Mouse (Mus musculus) limb, embryonic 12.5 days (tissue): ENCODE data around the gene Aip. TPM values are rescaled to one million over a fixed set of nuclear protein-coding genes. Genes with fewer than 3 reads are reported as not detected.

Experiments used
- ATAC-seq: fragments of 200-750 bp; cut with Nextera tagmentation; 2 replicates; pipeline ENCODE4 v1.8.0; 2017; ENCODE audit warnings: low read depth, moderate TSS enrichment; ENCODE audit not compliant: insufficient number of reproducible peaks, insufficient read depth, low FRiP score, low TSS enrichment
- H3K27ac ChIP-seq: fragments of 300-500 bp; sonication (generic); 2 replicates; pipeline ENCODE4 v1.5.1; 2016; ENCODE audit warnings: mild to moderate bottlenecking, moderate library complexity
- H3K27me3 ChIP-seq: fragments of 300-500 bp; sonication (generic); 2 replicates; pipeline ENCODE4 v1.6.1; 2016; ENCODE audit warnings: mild to moderate bottlenecking, moderate library complexity
- H3K36me3 ChIP-seq: fragments of 300-500 bp; sonication (generic); 2 replicates; pipeline ENCODE4 v1.6.1; 2016; ENCODE audit warnings: mild to moderate bottlenecking, moderate library complexity
- H3K4me1 ChIP-seq: fragments of 300-500 bp; sonication (generic); replicated peaks from 2 replicates; pipeline ENCODE4 v1.6.1; 2016
- H3K4me2 ChIP-seq: fragments of 300-500 bp; sonication (generic); 2 replicates; pipeline ENCODE4 v1.6.1; 2016; ENCODE audit warnings: mild to moderate bottlenecking, moderate library complexity
- H3K4me3 ChIP-seq: fragments of 300-500 bp; sonication (generic); replicated peaks from 2 replicates; pipeline ENCODE4 v1.5.1; 2016; ENCODE audit warnings: mild to moderate bottlenecking
- H3K9ac ChIP-seq: fragments of 300-500 bp; sonication (generic); replicated peaks from 2 replicates; pipeline ENCODE4 v1.6.1; 2016; ENCODE audit warnings: mild to moderate bottlenecking, moderate library complexity
- H3K9me3 ChIP-seq: fragments of 300-500 bp; sonication (generic); 2 replicates; pipeline ENCODE4 v1.6.1; 2016; ENCODE audit warnings: mild to moderate bottlenecking, moderate library complexity
- WGBS: fragments of 180-500 bp; shearing (Covaris S2); methylation state at CpG from one replicate; pipeline ENCODE4 v1.1.7; 2016; 5-methylcytosine and 5-hydroxymethylcytosine counted together
- polyA plus RNA-seq: library from polyadenylated mRNA; unstranded; fragments of >200 nt; fragmentation: Nextera tagmentation; extraction: Ambion mirVana; gene quantifications from 2 replicates; pipeline ENCODE4 v1.2.1, GENCODE M21; 2016

Aip gene
- polyA plus RNA-seq, 1 experiment from 2014 or later: 87.5 TPM

DNA sequence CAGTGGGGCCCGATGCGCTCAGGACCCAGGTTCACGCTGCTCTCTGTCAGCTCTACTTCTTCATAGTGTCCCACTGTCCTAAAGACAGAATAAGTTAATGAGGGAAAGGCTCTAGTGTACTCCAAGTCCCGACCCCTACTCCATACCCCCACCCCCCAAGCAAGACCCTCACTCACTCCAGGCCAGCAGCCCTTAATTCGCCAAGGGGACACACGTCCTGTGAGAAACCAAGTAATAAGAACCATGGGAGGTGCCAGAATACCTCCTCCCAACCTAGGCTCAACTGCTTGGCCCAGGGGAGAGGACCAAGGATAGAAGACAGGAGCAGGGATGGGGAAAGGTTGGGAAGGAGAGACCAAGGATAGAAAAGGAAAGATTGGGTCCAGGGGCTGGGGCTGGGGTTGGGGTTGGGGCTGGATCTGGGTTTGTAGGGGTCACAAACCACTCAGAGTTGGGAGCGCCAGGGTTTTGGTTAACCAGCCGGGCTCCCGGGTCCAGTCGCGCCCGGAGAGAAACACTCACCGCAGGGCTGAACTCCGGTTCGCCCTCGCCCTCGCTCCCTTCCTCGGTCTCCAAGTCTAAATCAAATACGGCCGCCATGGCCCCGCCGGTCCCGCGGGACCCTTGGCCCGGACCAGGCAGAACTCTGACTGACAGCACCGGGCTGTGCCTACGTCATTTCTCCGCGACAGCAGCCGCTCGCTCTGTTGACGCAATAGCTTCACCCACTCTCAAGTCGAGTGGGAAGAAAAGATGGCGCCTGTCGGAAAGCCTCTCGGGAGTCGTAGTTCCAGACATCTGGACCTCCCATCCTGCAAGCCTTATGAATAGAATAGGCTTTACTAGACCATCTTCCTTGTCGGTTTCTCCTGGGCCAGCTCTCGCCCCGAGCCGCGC, 37.2 kb upstream of the Aip start, which contains the start of gene Rps6kb2:
TSS of gene Rps6kb2 (minus strand) at position 709 of the 897 bp plus-strand sequence.
- Histone ChIP-seq H3K4me3 (peak within 1 kb of the TSS; percentile 69), H3K9ac (peak within 1 kb of the TSS; percentile 81), H3K4me2 (peak within 1 kb of the TSS; percentile 93), H3K27me3 (no peaks in the 10 kb centered on the region), H3K9me3 (no peaks in the 10 kb centered on the region), H3K27ac (peak within 1 kb of the TSS; percentile 74), H3K36me3 (peaks cover 38% of the 10 kb centered on the region), H3K4me1 (peaks cover 7% of the 10 kb centered on the region)
- ATAC-seq: peak; percentile 75
- WGBS: 6% methylated on average over 42 of the region's 42 CpGs

DNA sequence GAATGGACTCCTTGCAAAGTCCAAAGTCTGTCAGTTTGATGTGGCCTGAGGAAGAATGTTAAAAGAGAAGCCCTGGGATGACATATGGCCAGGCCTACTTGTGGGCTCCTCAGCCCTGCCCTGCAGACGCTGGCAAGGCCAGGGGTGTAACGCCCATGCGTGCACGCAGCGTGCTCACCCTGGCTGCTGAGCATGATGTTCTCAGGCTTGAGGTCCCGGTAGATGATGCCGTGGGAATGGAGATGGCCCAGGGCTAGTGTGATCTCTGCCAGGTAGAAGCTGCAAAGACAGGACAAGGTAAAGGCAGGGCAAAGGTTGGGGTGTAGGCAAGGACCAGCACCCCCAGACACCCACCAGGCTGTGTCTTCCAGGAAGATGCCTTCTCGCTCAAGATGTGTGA, 33.4 kb upstream of the Aip start:
- Histone ChIP-seq H3K9me3 (no peaks in the 10 kb centered on the region), H3K4me3 (no peak overlapping the region), H3K9ac (no peak overlapping the region), H3K4me1 (peaks cover 7% of the 10 kb centered on the region), H3K36me3 (peaks cover 67% of the 10 kb centered on the region), H3K4me2 (no peak overlapping the region), H3K27me3 (no peaks in the 10 kb centered on the region), H3K27ac (no peak overlapping the region)
- WGBS: 94% methylated on average over 8 of the region's 8 CpGs
- ATAC-seq: no peak

DNA sequence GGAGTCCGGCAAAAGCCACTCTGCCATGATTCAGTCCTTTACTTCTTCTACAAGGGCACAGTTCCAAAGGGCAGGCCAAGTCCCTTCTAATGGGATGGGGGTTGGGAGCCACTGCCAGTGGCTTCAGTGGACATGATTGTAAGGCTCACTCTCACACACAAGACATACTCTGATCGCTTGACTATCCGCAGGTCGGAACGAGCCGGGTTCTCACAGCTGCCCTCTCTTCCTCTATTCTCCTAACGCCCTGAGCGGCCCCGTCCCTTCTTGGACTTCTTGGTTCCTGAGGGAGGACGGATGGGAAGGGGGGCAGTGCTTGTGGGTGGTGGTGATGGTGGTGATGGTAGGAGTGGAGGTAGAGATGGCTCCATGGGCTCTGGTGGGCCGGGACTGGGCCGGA, 31.1 kb upstream of the Aip start:
- no peaks in the 10 kb centered on the region for H3K27me3 ChIP-seq
- H3K4me2 ChIP-seq: no peak overlapping the region
- ATAC-seq: no peak
- H3K36me3 ChIP-seq: peaks cover 85% of the 10 kb centered on the region
- WGBS: 91% methylated on average over 12 of the region's 12 CpGs
- no peaks in the 10 kb centered on the region for H3K9me3 ChIP-seq
- H3K4me1 ChIP-seq: no peaks in the 10 kb centered on the region
- H3K9ac ChIP-seq: no peak overlapping the region
- no peak overlapping the region for H3K4me3 ChIP-seq
- no peak overlapping the region for H3K27ac ChIP-seq

DNA sequence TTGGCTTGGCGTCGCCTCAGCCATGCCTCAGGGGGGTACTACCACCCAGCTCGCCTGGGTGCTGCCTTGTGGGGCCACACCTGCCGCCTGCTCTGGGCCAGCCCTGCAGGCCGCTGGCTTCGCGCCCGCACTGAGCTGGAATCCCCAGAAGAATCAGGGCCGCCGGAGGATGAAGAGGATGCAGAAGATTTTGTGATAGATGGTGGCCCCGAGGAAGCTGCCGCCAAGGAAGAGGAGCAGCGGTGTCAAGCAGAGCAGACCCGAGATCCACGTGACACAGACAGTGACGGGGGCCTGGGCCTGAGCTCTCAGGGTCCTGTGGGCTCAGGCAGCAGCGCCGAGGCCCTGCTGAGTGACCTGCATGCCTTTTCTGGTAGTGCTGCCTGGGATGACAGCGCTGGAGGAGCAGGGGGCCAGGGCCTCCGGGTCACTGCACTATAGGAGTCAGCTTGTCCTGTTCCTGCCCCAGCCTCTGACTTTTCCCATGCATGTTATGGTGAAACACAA, 30.5 kb upstream of the Aip start:
- Histone ChIP-seq H3K4me2 (no peak overlapping the region), H3K27me3 (no peaks in the 10 kb centered on the region), H3K27ac (no peak overlapping the region), H3K4me3 (no peak overlapping the region), H3K36me3 (peaks cover 85% of the 10 kb centered on the region), H3K4me1 (no peaks in the 10 kb centered on the region), H3K9me3 (no peaks in the 10 kb centered on the region), H3K9ac (0 out of 2 replicates have a peak overlapping the region, but pooled peaks have one; percentile 27)
- ATAC-seq: no peak
- 78% methylated on average over 20 of the region's 20 CpGs for WGBS

DNA sequence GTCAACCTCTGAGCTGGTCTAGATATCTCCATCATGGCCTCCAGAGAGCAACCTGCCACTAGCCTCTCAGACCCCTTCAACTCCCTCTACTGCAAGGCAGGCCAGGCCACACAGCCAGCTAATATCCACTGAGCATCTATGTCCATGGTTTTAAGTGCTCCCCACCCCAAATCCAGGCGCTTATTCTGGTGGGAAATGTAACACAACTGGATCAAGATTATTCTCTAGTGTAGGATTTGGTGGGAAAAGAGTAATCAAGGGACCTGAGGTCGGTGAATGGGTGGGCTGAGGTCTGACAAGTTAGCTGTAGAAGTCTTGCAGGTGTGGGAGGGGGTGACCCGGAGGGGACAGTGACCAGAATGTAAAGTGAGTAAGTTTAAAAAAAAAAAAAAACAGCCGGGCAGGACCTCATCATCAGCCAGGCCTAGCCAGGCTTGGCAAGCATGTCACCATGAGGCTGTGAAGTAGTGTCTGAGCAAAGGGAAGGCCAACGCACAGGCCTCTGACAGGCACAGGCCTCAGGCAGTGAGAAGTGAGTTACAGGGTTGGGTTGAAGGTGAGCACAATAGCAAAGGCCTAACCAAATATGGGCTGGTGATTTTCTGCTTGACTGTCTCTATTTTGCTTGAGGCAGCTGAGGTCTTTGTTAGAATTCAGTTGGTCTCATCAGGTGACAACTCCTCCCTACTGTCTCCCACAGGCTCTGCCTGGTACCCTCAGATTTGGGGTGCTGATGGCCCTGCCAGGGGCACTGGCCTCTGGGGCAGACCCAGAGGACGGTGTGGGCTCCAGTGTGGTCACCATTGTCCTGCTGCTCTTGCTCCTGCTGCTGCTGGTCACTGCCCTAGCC, 29.8 kb upstream of the Aip start:
- H3K27ac ChIP-seq: no peak overlapping the region
- H3K9ac ChIP-seq: peak overlapping the region; percentile 42; the same call in 1 of the 2 replicates
- 85% methylated on average over 6 of the region's 6 CpGs for WGBS

DNA sequence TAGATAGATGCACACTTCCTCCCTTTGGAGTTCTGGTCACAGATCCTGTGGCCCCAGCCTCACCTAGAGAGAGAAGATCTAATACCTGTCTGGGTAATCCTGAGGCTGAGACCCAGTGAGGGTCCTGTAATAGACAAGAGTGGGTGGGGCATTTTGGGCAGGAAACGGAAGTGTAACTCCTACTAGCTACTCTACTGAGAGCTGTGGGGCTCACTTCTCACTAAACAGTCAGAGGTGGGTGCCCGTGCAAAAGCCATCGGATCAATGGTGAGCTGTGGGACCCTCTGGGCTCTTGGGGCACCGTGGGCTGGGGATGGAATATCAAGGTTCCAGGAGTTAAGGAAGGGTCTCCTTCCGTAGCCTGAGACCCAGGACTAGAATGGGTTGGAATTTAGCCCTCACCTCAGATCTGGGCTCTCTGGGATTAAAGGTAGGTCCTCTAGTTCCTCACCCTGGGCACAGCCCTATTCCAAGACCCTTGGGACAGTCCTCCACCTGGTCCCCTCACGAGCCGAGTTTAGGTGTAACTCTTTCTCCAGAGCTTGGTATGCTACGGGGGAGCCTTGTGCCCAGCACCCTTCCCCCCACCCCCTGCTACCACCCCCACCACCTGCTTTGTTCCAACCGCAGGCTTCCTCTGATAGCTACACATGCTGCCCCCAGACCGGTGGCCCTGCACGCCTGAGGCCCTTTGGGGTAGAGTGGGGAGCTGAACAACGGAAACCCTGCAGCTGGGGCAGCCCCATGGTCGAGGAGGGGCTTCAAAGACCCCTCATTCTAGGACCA, 29.0 kb upstream of the Aip start:
- peaks cover 3% of the 10 kb centered on the region for H3K4me1 ChIP-seq
- H3K36me3 ChIP-seq: peaks cover 86% of the 10 kb centered on the region
- no peaks in the 10 kb centered on the region for H3K9me3 ChIP-seq
- no peak overlapping the region for H3K4me3 ChIP-seq
- H3K9ac ChIP-seq: peak overlapping the region; percentile 42; the same call in 1 of the 2 replicates
- ATAC-seq: 0 out of 2 replicates have a peak, but pooled peaks have one; percentile 14
- no peaks in the 10 kb centered on the region for H3K27me3 ChIP-seq
- H3K4me2 ChIP-seq: no peak overlapping the region
- H3K27ac ChIP-seq: no peak overlapping the region
- WGBS: 81% methylated on average over 13 of the region's 13 CpGs

More for the DNA sequence above, 29.8 kb upstream of the Aip start:
- no peak for ATAC-seq
- peaks cover 86% of the 10 kb centered on the region for H3K36me3 ChIP-seq
- H3K4me2 ChIP-seq: no peak overlapping the region
- no peak overlapping the region for H3K4me3 ChIP-seq
- no peaks in the 10 kb centered on the region for H3K9me3 ChIP-seq
- H3K4me1 ChIP-seq: no peaks in the 10 kb centered on the region
- H3K27me3 ChIP-seq: no peaks in the 10 kb centered on the region

DNA sequence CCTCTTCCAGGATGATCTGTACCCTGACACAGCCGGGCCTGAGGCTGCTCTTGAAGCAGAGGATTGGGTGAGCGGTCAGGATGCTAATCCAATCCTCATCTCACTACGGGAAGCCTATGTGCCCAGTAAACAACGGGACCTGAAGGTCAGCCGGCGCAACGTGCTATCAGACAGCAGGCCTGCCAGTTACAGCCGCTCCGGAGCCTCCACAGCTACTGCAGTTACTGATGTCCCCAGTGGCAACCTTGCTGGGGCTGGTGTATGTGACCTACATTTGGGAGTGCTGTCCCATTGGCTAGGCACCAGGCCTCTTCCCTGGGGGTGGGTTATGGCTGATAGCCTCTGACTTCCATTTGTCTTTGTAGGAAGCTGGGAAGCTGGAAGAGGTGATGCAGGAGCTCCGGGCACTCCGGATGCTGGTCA, 27.6 kb upstream of the Aip start, which contains the start of gene Ptprcap:
TSS of gene Ptprcap (plus strand) at position 373 of the 423 bp plus-strand sequence.
- H3K27ac ChIP-seq: no peak within 1 kb of the TSS

DNA sequence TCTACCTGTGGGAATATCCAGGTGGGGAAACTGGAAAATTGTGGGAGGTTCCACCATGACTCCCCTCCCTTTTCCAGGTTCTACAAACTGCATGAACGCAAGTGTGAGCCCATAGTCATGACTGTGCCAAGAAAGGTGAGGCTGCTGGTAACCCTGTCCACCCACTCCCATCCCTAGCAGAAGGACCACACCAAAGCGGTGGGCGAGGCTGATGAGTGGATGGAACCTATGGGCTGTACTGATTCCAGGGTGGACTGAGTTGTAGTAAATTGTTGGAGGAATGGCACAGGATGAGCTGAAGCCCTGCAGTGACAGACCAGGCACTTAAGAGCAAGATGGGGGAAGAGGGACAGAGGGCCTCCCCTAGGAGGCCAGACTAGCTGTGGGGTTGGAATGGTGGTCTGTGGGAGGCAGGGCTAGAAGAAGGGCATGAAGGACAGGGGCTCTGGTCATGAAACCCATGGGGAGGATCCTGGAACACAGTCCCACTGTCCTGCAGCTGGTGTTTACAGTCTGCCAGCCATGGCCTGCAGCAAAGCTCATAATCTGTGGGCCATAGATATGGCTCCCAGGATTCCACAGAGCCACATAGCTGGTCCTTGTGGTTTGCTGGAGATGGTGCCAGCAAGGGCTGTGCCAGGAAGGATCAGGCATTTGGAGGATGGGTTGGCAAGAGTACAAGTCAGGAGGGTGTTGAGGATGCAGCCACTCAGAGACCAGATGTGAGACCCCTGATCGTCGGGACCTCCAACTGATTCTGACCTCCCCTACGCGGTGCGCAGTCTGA, 27.0 kb upstream of the Aip start:
- 85% methylated on average over 8 of the region's 8 CpGs for WGBS
- Histone ChIP-seq H3K4me3 (no peak overlapping the region), H3K9ac (0 out of 2 replicates have a peak overlapping the region, but pooled peaks have one; percentile 18), H3K4me1 (peaks cover 18% of the 10 kb centered on the region), H3K36me3 (peaks cover 66% of the 10 kb centered on the region), H3K27me3 (no peaks in the 10 kb centered on the region), H3K9me3 (no peaks in the 10 kb centered on the region), H3K4me2 (no peak overlapping the region), H3K27ac (no peak overlapping the region)
- no peak for ATAC-seq

More for the DNA sequence above, 27.6 kb upstream of the Aip start, which contains the start of gene Ptprcap:
- H3K27me3 ChIP-seq: no peaks in the 10 kb centered on the region
- ATAC-seq: no peak
- H3K36me3 ChIP-seq: peaks cover 72% of the 10 kb centered on the region
- H3K4me2 ChIP-seq: no peak within 1 kb of the TSS
- peaks cover 12% of the 10 kb centered on the region for H3K4me1 ChIP-seq
- H3K4me3 ChIP-seq: no peak within 1 kb of the TSS
- no peaks in the 10 kb centered on the region for H3K9me3 ChIP-seq
- 0 out of 2 replicates have a peak within 1 kb of the TSS, but pooled peaks have one; percentile 18 for H3K9ac ChIP-seq
- 68% methylated on average over 11 of the region's 11 CpGs for WGBS

DNA sequence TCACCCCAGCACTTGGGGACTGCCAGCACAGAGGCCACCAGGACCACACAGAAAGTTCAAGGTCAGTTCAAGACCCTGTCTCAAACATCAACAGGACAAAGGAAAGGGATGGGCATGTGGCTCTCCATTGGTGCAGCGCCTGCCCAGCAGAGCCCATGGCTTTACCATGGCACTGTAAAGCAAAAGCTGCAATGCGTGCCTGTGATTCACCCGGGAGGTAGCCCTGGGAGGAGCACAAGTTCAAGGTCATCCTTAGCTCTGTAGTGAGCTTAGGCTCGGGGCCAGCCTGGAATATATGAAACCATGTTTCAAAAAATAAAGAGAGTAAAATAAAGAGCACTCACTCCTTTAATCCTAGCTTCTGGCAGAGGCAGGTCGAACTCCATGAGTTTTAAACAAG, 26.2 kb upstream of the Aip start:
- no peaks in the 10 kb centered on the region for H3K27me3 ChIP-seq
- H3K27ac ChIP-seq: no peak overlapping the region
- H3K4me1 ChIP-seq: peaks cover 18% of the 10 kb centered on the region
- peaks cover 58% of the 10 kb centered on the region for H3K36me3 ChIP-seq
- H3K9ac ChIP-seq: no peak overlapping the region
- no peak overlapping the region for H3K4me2 ChIP-seq
- no peak for ATAC-seq
- no peaks in the 10 kb centered on the region for H3K9me3 ChIP-seq
- 90% methylated on average over 5 of the region's 5 CpGs for WGBS
- H3K4me3 ChIP-seq: no peak overlapping the region

DNA sequence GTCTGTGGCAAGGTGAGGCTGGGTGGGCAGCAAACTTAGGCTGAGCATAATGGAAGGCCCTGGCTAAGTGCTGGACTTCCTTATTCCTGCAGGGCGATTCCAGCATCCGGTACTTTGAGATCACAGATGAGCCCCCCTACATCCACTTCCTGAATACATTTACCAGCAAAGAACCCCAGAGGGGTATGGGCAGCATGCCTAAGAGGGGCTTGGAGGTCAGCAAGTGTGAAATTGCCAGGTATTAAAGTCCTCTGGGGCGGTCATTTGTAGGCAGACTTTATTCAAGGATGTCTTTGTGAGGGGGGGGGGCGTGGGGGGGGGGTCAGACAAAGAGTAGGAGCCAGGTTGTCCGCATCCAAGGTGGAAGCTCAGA, 25.8 kb upstream of the Aip start:
- Histone ChIP-seq H3K4me3 (no peak overlapping the region), H3K9me3 (no peaks in the 10 kb centered on the region)
- WGBS: 79% methylated on average over 5 of the region's 5 CpGs

More for the DNA sequence above, 25.8 kb upstream of the Aip start:
- no peak overlapping the region for H3K4me2 ChIP-seq
- H3K27me3 ChIP-seq: no peaks in the 10 kb centered on the region
- H3K9ac ChIP-seq: no peak overlapping the region; the same call in 1 of the 2 replicates
- H3K27ac ChIP-seq: no peak overlapping the region
- no peak for ATAC-seq
- peaks cover 54% of the 10 kb centered on the region for H3K36me3 ChIP-seq
- H3K4me1 ChIP-seq: peaks cover 18% of the 10 kb centered on the region
